Mouse (Mus musculus) liver, postnatal 0 days (tissue): ENCODE results near the gene 2210017I01Rik. TPM values are rescaled to one million over a fixed set of nuclear protein-coding genes. Genes with fewer than 3 reads are reported as not detected.
A peak's percentile ranks its signal among the peaks of the same experiment; 100 is the strongest.

Experiments
- ATAC-seq: fragments of 200-750 bp; cut with Nextera tagmentation; 2 replicates; pipeline ENCODE4 v1.8.0; 2017; ENCODE audit warnings: mild to moderate bottlenecking, moderate library complexity
- DNase-seq: peaks from one replicate; pipeline ENCODE4 v3.0.0-alpha.2; 2016
- H3K27ac ChIP-seq: fragments of 300-500 bp; sonication (generic); 2 replicates; pipeline ENCODE4 v1.5.1; 2014; ENCODE audit warnings: antibody characterized with exemption, moderate library complexity, mild to moderate bottlenecking, low read depth
- H3K27me3 ChIP-seq: fragments of 300-500 bp; sonication (generic); 2 replicates; pipeline ENCODE4 v1.6.1; 2014; ENCODE audit warnings: low read length, control low read depth, mixed read lengths; ENCODE audit not compliant: insufficient read depth
- H3K36me3 ChIP-seq: fragments of 300-500 bp; sonication (generic); replicated peaks from 2 replicates; pipeline ENCODE4 v1.6.1; 2014; ENCODE audit warnings: mild to moderate bottlenecking, control low read depth, low read length, moderate library complexity, mixed read lengths; ENCODE audit not compliant: insufficient read depth
- H3K4me1 ChIP-seq: fragments of 300-500 bp; sonication (generic); 2 replicates; pipeline ENCODE4 v1.6.1; 2014; ENCODE audit warnings: antibody characterized with exemption, mild to moderate bottlenecking, control low read depth; ENCODE audit not compliant: insufficient read depth
- H3K4me2 ChIP-seq: fragments of 300-500 bp; sonication (generic); 2 replicates; pipeline ENCODE4 v1.6.1; 2014; ENCODE audit warnings: low read depth, mild to moderate bottlenecking, low read length, moderate library complexity, mixed read lengths
- H3K4me3 ChIP-seq: fragments of 300-500 bp; sonication (generic); 2 replicates; pipeline ENCODE4 v1.5.1; 2014; ENCODE audit warnings: low read depth, low read length
- H3K9ac ChIP-seq: fragments of 300-500 bp; sonication (generic); replicated peaks from 2 replicates; pipeline ENCODE4 v1.6.1; 2014; ENCODE audit warnings: mild to moderate bottlenecking, moderate library complexity
- H3K9me3 ChIP-seq: fragments of 300-500 bp; sonication (generic); 2 replicates; pipeline ENCODE4 v1.6.1; 2016; ENCODE audit warnings: mild to moderate bottlenecking, control low read depth, low read length, mixed read lengths
- CTCF ChIP-seq: sonication (generic); IDR thresholded peaks from 2 replicates; pipeline ENCODE4 v1.5.1; 2016; ENCODE audit warnings: antibody characterized with exemption, low read depth
- EP300 ChIP-seq: IDR thresholded peaks from 2 replicates; pipeline ENCODE4 v1.6.1; 2016; ENCODE audit warnings: antibody characterized with exemption, low read depth, mild to moderate bottlenecking
- WGBS: fragments of 180-500 bp; shearing (Covaris S2); extraction: QIAGEN DNeasy Blood & Tissue Kit; methylation state at CpG from one replicate; pipeline ENCODE4 v1.1.7; 2014; ENCODE audit not compliant: insufficient replicate concordance; 5-methylcytosine and 5-hydroxymethylcytosine counted together
- polyA plus RNA-seq: library from polyadenylated mRNA; unstranded; fragments of >200 nt; fragmentation: Nextera tagmentation; extraction: Ambion mirVana; gene quantifications from 2 replicates; pipeline ENCODE4 v1.2.1, GENCODE M21; 2015

2210017I01Rik gene
- polyA plus RNA-seq, 1 experiment from 2014 or later, result not detected

DNA sequence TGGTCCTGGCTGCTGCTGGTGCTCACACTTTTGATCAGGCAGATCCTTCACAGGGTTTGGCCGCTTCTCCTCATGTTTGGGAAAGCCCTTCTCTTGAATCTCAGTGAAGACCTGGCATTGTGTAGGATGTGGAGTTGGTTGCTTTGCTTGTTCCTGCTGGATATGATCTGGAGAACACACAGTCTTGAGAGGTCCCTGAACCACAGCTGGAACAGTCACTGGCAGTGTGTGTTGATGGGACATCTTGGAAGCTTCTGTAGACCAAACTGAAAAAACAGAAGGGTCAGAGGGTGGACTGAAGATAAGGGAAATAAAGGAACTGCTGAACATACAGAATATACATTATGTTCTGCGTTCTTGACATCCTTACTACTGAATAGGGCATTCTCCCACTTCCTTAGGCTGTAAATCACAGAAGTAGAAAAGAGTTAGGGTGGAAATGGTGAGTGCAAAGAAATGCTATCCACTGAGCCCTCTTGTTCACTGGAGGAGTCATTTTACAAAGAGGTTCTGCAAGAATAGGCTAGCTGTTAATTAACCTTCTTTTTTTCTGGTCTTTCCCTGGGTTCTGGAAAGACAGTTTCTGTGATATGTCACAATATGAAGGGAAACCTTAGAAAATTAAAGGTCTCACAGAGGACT is 34.7 kb downstream of the 2210017I01Rik start:
- H3K4me1 ChIP-seq, result no peaks in the 10 kb centered on the region
- no peaks in the 10 kb centered on the region for H3K9me3 ChIP-seq
- DNase-seq, result no peak
- no peak overlapping the region for H3K4me3 ChIP-seq
- TF ChIP-seq CTCF, result no peak
- no peak for TF ChIP-seq EP300
- H3K9ac ChIP-seq, result no peak overlapping the region
- no peaks in the 10 kb centered on the region for H3K27me3 ChIP-seq
- H3K4me2 ChIP-seq, result no peak overlapping the region
- H3K36me3 ChIP-seq, result no peaks in the 10 kb centered on the region
- no peak for ATAC-seq
- no peak overlapping the region for H3K27ac ChIP-seq
- WGBS, result 35% methylated on average over 2 of the region's 2 CpGs

DNA sequence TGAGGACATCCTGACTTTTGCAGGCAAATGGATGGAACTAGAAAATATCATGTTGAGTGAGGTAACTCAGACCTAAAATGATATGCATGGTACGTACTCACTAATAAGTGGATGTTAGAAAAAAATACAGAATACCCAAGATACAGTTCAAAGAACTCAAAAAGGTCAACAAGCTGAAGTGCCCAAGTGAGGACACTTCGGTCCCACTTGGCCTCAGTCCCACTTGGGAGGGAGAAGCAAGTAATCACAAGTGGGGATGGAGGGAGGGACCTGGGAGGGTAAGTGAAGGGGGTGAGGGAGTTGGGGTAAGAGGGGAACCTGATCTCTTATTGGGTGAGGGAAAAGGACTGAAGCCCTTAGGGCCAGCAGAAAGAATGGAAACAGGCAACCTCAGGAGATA is 38.5 kb downstream of the 2210017I01Rik start:
- Histone ChIP-seq H3K27ac (no peak overlapping the region), H3K27me3 (no peaks in the 10 kb centered on the region), H3K4me3 (no peak overlapping the region), H3K9me3 (no peaks in the 10 kb centered on the region), H3K4me1 (no peaks in the 10 kb centered on the region), H3K36me3 (no peaks in the 10 kb centered on the region), H3K4me2 (no peak overlapping the region), H3K9ac (no peak overlapping the region)
- DNase-seq (no peak), ATAC-seq (no peak)
- 68% methylated on average over 2 of the region's 2 CpGs for WGBS
- TF ChIP-seq CTCF (no peak), EP300 (no peak)

DNA sequence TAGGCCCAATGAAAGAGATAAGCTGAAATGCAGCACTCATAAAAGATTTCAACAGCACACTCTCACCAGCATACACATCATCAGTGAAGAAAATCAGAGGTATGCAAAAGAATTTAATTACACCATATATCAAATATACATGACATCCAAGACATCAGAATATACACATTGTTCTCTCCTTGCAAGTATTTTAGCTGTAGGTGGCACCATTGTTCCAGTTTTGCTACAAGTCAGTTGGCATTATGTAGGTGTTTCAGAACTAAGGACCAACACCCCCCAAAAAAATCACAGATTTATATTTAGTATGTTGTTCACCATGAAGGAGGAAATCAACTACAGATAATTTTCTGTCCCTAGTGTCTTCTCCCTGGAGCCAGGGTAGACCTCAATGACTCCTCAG is 41.9 kb downstream of the 2210017I01Rik start:
- no peaks in the 10 kb centered on the region for H3K27me3 ChIP-seq
- TF ChIP-seq CTCF (peak; percentile 56), EP300 (no peak)
- DNase-seq, result no peak

More for the DNA sequence above, 41.9 kb downstream of the 2210017I01Rik start:
- ATAC-seq, result no peak
- no peak overlapping the region for H3K9ac ChIP-seq
- no peaks in the 10 kb centered on the region for H3K4me1 ChIP-seq
- H3K27ac ChIP-seq, result no peak overlapping the region
- no peaks in the 10 kb centered on the region for H3K9me3 ChIP-seq
- H3K4me3 ChIP-seq, result no peak overlapping the region
- H3K36me3 ChIP-seq, result no peaks in the 10 kb centered on the region
- H3K4me2 ChIP-seq, result no peak overlapping the region

Other genes starting within 250 kb of the 2210017I01Rik start
- not detected in 2 replicates for gene Sprr2f, start 242.3 kb downstream of the 2210017I01Rik start, polyA plus RNA-seq
- not detected in 2 replicates for gene Sprr2h, start 221.8 kb downstream of the 2210017I01Rik start, polyA plus RNA-seq
- not detected in 2 replicates for gene Sprr2i, start 199.5 kb downstream of the 2210017I01Rik start, polyA plus RNA-seq
- not detected in 2 replicates for gene Sprr2j-ps, start 189.4 kb downstream of the 2210017I01Rik start, polyA plus RNA-seq
- 4.1 and 4.5 TPM in 2 replicates for gene Gm9774, start 178.1 kb downstream of the 2210017I01Rik start, polyA plus RNA-seq
- 0.18 TPM in 1 of 2 replicates, not detected in the other for gene Sprr2k, start 174.9 kb downstream of the 2210017I01Rik start, polyA plus RNA-seq
- gene Sprr1b, start 168.7 kb downstream of the 2210017I01Rik start, polyA plus RNA-seq, result not detected in 2 replicates
- gene Sprr3, start 148.8 kb downstream of the 2210017I01Rik start, polyA plus RNA-seq, result not detected in 2 replicates
- 0.14 TPM in 1 of 2 replicates, not detected in the other for gene Sprr1a, start 121.6 kb downstream of the 2210017I01Rik start, polyA plus RNA-seq
- not detected in 2 replicates for gene Sprr4, start 107.0 kb downstream of the 2210017I01Rik start, polyA plus RNA-seq
- gene 2310046K23Rik, start 73.0 kb downstream of the 2210017I01Rik start, polyA plus RNA-seq, result not detected in 2 replicates
- gene Ivl, start 33.8 kb downstream of the 2210017I01Rik start, polyA plus RNA-seq, result not detected in 2 replicates
- 5.1 and 6.3 TPM in 2 replicates for gene Smcp, start 18.5 kb downstream of the 2210017I01Rik start, polyA plus RNA-seq
- not detected in 2 replicates for gene Lce6a, start 14.2 kb upstream of the 2210017I01Rik start, polyA plus RNA-seq
- gene Lce1a1, start 40.8 kb upstream of the 2210017I01Rik start, polyA plus RNA-seq, result not detected in 2 replicates
- gene Lce1b, start 49.4 kb upstream of the 2210017I01Rik start, polyA plus RNA-seq, result not detected in 2 replicates
- gene Lce1a2, start 62.8 kb upstream of the 2210017I01Rik start, polyA plus RNA-seq, result not detected in 2 replicates
- not detected in 2 replicates for gene Lce1c, start 71.8 kb upstream of the 2210017I01Rik start, polyA plus RNA-seq
- not detected in 2 replicates for gene Lce1d, start 79.7 kb upstream of the 2210017I01Rik start, polyA plus RNA-seq
- gene Lce1e, start 101.6 kb upstream of the 2210017I01Rik start, polyA plus RNA-seq, result not detected in 2 replicates
- gene Lce1f, start 112.9 kb upstream of the 2210017I01Rik start, polyA plus RNA-seq, result not detected in 2 replicates
- gene Gm38119, start 131.6 kb upstream of the 2210017I01Rik start, polyA plus RNA-seq, result not detected in 2 replicates
- gene Lce1g, start 144.8 kb upstream of the 2210017I01Rik start, polyA plus RNA-seq, result not detected in 2 replicates
- not detected in 2 replicates for gene Lce1h, start 157.6 kb upstream of the 2210017I01Rik start, polyA plus RNA-seq
- gene Lce1i, start 171.4 kb upstream of the 2210017I01Rik start, polyA plus RNA-seq, result not detected in 2 replicates
- gene Lce1j, start 183.0 kb upstream of the 2210017I01Rik start, polyA plus RNA-seq, result not detected in 2 replicates
- gene Lce1k, start 200.4 kb upstream of the 2210017I01Rik start, polyA plus RNA-seq, result not detected in 2 replicates
- gene Kprp, start 219.8 kb upstream of the 2210017I01Rik start, polyA plus RNA-seq, result not detected in 2 replicates
- not detected in 2 replicates for gene Lce1l, start 243.8 kb upstream of the 2210017I01Rik start, polyA plus RNA-seq